Mouse (Mus musculus): ENCODE measurements around the gene Zyg11a.
"Not testable (repeated sequence)": the region's sequence is repeated elsewhere in the genome, so short reads cannot be mapped to it uniquely, and the experiment has no call there.

Gene Zyg11a

DNA sequence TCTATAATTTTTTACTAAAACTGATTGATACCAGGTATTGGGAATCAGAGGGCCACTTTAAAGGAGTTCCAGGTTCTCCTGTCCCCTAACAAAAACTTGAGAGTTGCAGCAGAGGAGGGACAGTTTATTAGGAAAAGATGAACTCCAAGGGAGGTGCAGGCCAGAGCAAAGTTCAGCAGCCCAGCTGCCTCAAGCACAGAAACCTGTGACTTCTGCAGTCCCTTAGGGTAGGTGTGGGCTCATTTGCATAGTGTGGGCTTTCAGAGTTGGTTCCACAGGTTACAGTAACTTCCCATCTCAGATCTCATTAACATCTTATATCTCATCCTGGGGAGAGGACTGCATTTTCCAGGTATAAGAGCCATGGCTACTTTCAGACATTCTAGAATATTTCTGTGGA lies 74.1 kb downstream of the Zyg11a start:
- DNase-seq (ENCODE audit: low spot score), result no peak

DNA sequence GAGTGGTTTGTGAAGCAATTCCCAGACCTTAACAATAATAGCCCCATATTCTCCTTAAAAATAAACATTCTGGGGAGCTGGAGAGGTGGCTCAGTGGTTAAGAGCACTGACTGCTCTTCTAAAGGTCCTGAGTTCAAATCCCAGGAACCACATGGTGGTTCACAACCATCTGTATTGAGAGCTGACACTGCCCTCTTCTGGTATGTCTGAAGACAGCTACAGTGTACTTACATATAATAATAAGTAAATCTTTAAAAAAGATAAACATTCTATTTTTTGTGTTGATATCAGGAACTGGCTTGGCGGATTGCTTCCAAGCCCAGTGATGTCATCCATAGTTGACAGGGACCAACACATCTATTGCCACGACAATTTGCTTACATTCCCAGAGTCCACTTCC lies 74.7 kb downstream of the Zyg11a start:
- not testable (repeated sequence) for DNase-seq (ENCODE audit: low spot score)

DNA sequence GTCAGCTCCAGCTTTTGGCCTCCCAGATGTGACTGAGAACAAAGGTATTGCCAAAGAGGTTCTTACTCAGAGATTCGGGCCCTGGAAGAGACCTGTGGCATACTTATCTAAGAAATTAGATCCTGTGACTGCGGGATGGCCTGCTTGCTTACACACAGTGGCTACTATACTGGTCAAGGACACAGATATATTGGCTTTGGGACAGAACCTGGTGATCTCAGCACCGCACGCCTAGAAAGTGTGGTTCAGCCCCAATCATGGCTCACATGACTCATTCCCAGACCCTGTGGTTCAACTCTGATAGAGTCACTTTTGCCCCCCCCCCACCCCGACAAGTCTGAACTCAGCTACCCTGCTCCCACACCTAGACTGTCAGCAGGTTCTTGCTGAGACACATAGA lies 80.9 kb downstream of the Zyg11a start:
- no peak for DNase-seq (ENCODE audit: low spot score)

All from lung, postnatal 25 days (tissue).